Comparison of ENCODE assay signal across 14 mouse cellular contexts in the genomic region with DNA sequence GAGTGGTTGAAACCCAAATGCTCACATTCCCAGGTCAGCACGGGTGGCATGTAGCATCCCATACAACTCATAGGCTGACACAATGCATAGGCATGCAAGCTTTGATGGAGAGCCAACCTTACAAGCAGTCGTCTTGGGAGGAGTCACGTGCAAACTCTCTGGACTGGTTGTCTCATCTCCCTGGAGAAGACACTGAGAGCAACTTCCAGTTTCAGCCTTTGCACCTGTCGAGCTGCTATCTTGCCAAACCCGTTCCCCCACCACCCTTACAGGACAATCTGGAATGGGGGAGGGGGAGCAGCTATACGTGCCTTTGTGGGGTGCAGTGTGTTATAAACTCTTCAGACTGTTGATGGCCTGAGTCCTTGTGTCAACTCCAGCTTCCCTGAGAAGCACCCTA. TPM values are rescaled to one million over a fixed set of nuclear protein-coding genes. Genes with fewer than 3 reads are reported as not detected.
DNase-seq lines count a peak whose midpoint lies in the region; ATAC-seq and TF ChIP-seq lines count a peak whose summit lies in the region.
"Had no signal": no experiment of that assay in that cellular context is flagged by ENCODE, and none has a peak within 500 bp of the region (broad histone marks: within the 10 kb centered on the region; RNA-seq: fewer than 3 reads in every experiment).

No protein-coding gene starts in this region.

- in situ Hi-C loops in ES-E14 (cut with MboI; ENCODE audit: low sequenced_read_pairs in 2 of 2, unreplicated experiment in 2 of 2): no loop called here

- WGBS in heart, embryonic 10.5 days: 30% methylated on average over 6 of the region's 6 CpGs
- WGBS in embryonic facial prominence, embryonic 15.5 days: 25% methylated on average over 6 of the region's 6 CpGs
- 37% methylated on average over 6 of the region's 6 CpGs for WGBS in liver, embryonic 12.5 days (ENCODE audit: insufficient replicate concordance)
- WGBS in midbrain, embryonic 11.5 days: 44% methylated on average over 6 of the region's 6 CpGs

- no peak overlapping the region for H3ac ChIP-seq in myocyte (ENCODE audit: control insufficient read depth, insufficient read length)

- no peaks in the 10 kb centered on the region for H3K79me2 ChIP-seq in myocyte (ENCODE audit: control insufficient read depth, insufficient read depth)

- no peak for TF ChIP-seq POLR2A in myocyte (IDR thresholded peaks at IDR 0.05; ENCODE audit: insufficient read length, low read depth)

- H3K4me3 ChIP-seq in heart, embryonic 10.5 days: no peak overlapping the region
- H3K4me3 ChIP-seq in ES-E14 (ENCODE audit: insufficient read depth in 1 of 2, low read depth in 1 of 2, low read length in 2 of 2, poor library complexity in 1 of 2, severe bottlenecking in 1 of 2) (no peak overlapping the region), myocyte (no peak overlapping the region)
- no peak overlapping the region for H3K4me3 ChIP-seq in embryonic facial prominence, embryonic 15.5 days (replicated peaks)
- no peak overlapping the region for H3K4me3 ChIP-seq in liver, embryonic 12.5 days
- H3K4me3 ChIP-seq in midbrain, embryonic 11.5 days (ENCODE audit: low read depth, low read length): no peak overlapping the region
- H3K4me3 ChIP-seq: gastrocnemius, adult 2 months; liver, embryonic 15.5 days had no signal

- DNase-seq in heart, embryonic 10.5 days (ENCODE audit: low spot score): no peak
- no peak for DNase-seq in heart, adult 9 months (ENCODE audit: low spot score in 2 of 2)
- no peak for DNase-seq in ES-E14 (ENCODE audit: low read depth, low spot score)
- no peak for DNase-seq in B cell, adult 2 months
- DNase-seq in midbrain, embryonic 11.5 days (ENCODE audit: low spot score, missing footprints): no peak
- DNase-seq: adrenal gland, adult 8-10 months; gastrocnemius, adult 2 months; heart, postnatal 4 days; kidney, adult 11 months; layer of hippocampus, postnatal 36 days had no signal

- peaks cover 65% of the 10 kb centered on the region for H3K4me1 ChIP-seq in heart, embryonic 10.5 days
- peaks cover 4 to 33% of the 10 kb centered on the region in 2 experiments; a peak in 3 of 4 replicates for H3K4me1 ChIP-seq in ES-E14 (ENCODE audit: control insufficient read depth in 2 of 2, insufficient read depth in 2 of 2, low read length in 2 of 2, poor library complexity in 1 of 2)
- peaks cover 60% of the 10 kb centered on the region for H3K4me1 ChIP-seq in embryonic facial prominence, embryonic 15.5 days
- peaks cover 24% of the 10 kb centered on the region for H3K4me1 ChIP-seq in liver, embryonic 12.5 days
- peaks cover 19% of the 10 kb centered on the region for H3K4me1 ChIP-seq in midbrain, embryonic 11.5 days (ENCODE audit: control insufficient read depth, insufficient read depth, low read length)

- ATAC-seq in embryonic facial prominence, embryonic 15.5 days (ENCODE audit: insufficient number of reproducible peaks, low FRiP score, low TSS enrichment, low read depth): 0 out of 2 replicates have a peak, but pooled peaks have one; percentile 31
- no peak for ATAC-seq in liver, embryonic 12.5 days
- ATAC-seq in midbrain, embryonic 11.5 days (ENCODE audit: low FRiP score): no peak

- no peak overlapping the region for H3K9ac ChIP-seq in ES-E14 (ENCODE audit: insufficient read depth, low read depth, low read length, poor library complexity, severe bottlenecking)
- no peak overlapping the region for H3K9ac ChIP-seq in embryonic facial prominence, embryonic 15.5 days
- H3K9ac ChIP-seq in liver, embryonic 12.5 days: no peak overlapping the region
- no peak overlapping the region for H3K9ac ChIP-seq in midbrain, embryonic 11.5 days (ENCODE audit: low read length)
- H3K9ac ChIP-seq: liver, embryonic 15.5 days had no signal

- no peak overlapping the region for H3K4me2 ChIP-seq in embryonic facial prominence, embryonic 15.5 days (replicated peaks)
- H3K4me2 ChIP-seq in myocyte (ENCODE audit: low read depth): no peak overlapping the region
- H3K4me2 ChIP-seq in liver, embryonic 12.5 days: no peak overlapping the region
- H3K4me2 ChIP-seq in midbrain, embryonic 11.5 days: no peak overlapping the region
- H3K4me2 ChIP-seq: liver, embryonic 15.5 days had no signal

- no peaks in the 10 kb centered on the region for H3K36me3 ChIP-seq in heart, embryonic 10.5 days
- H3K36me3 ChIP-seq in ES-E14 (ENCODE audit: control insufficient read depth, insufficient read depth, low read length, poor library complexity, severe bottlenecking): no peaks in the 10 kb centered on the region
- no peaks in the 10 kb centered on the region for H3K36me3 ChIP-seq in embryonic facial prominence, embryonic 15.5 days
- no peaks in the 10 kb centered on the region for H3K36me3 ChIP-seq in myocyte (ENCODE audit: control insufficient read depth, insufficient read depth)
- no peaks in the 10 kb centered on the region for H3K36me3 ChIP-seq in liver, embryonic 12.5 days
- no peaks in the 10 kb centered on the region for H3K36me3 ChIP-seq in midbrain, embryonic 11.5 days (ENCODE audit: control insufficient read depth, insufficient read depth, low read length)
- H3K36me3 ChIP-seq: liver, embryonic 15.5 days had no signal

- H3K27ac ChIP-seq in heart, embryonic 10.5 days: peak overlapping the region; percentile 70
- H3K27ac ChIP-seq in ES-E14 (ENCODE audit: insufficient read depth, low read depth, low read length, poor library complexity, severe bottlenecking): peak overlapping the region; percentile 73; the same call in 1 of the 2 replicates
- peak overlapping the region; percentile 71 for H3K27ac ChIP-seq in embryonic facial prominence, embryonic 15.5 days (replicated peaks)
- H3K27ac ChIP-seq in liver, embryonic 12.5 days: no peak overlapping the region
- no peak overlapping the region for H3K27ac ChIP-seq in midbrain, embryonic 11.5 days (ENCODE audit: low read depth, low read length)
- H3K27ac ChIP-seq: gastrocnemius, adult 2 months; liver, embryonic 15.5 days had no signal

- H3K27me3 ChIP-seq in heart, embryonic 10.5 days (ENCODE audit: insufficient read depth, poor library complexity, severe bottlenecking): peaks cover 10% of the 10 kb centered on the region; the same call in 1 of the 2 replicates
- no peaks in the 10 kb centered on the region for H3K27me3 ChIP-seq in embryonic facial prominence, embryonic 15.5 days
- H3K27me3 ChIP-seq in myocyte (ENCODE audit: control insufficient read depth, insufficient read depth, insufficient read length): no peaks in the 10 kb centered on the region
- peaks cover 23% of the 10 kb centered on the region for H3K27me3 ChIP-seq in liver, embryonic 12.5 days (replicated peaks)
- H3K27me3 ChIP-seq in midbrain, embryonic 11.5 days (ENCODE audit: control insufficient read depth, insufficient read depth, low read length): peaks cover 40% of the 10 kb centered on the region

- H3K9me3 ChIP-seq in heart, embryonic 10.5 days: no peaks in the 10 kb centered on the region
- no peaks in the 10 kb centered on the region for H3K9me3 ChIP-seq in ES-E14 (ENCODE audit: control insufficient read depth, insufficient read depth, low read depth, low read length)
- no peaks in the 10 kb centered on the region for H3K9me3 ChIP-seq in embryonic facial prominence, embryonic 15.5 days (replicated peaks)
- H3K9me3 ChIP-seq in liver, embryonic 12.5 days (replicated peaks): no peaks in the 10 kb centered on the region
- H3K9me3 ChIP-seq in midbrain, embryonic 11.5 days (ENCODE audit: control insufficient read depth, low read length): no peaks in the 10 kb centered on the region
- H3K9me3 ChIP-seq: liver, embryonic 15.5 days had no signal

TF ChIP-seq in ES-E14, 5 proteins besides CTCF, POLR2A, EP300 and RAD21:
- no peak for TF ChIP-seq MAFK (IDR thresholded peaks at IDR 0.05; ENCODE audit: insufficient read depth, low read depth, low read length)
- no peak for TF ChIP-seq ZC3H11A (IDR thresholded peaks at IDR 0.05; ENCODE audit: borderline replicate concordance, low read depth, low read length)
- no peak for TF ChIP-seq HCFC1 (IDR thresholded peaks at IDR 0.05; ENCODE audit: borderline replicate concordance, insufficient read depth, low read length)
- no peak for TF ChIP-seq ZNF384 (IDR thresholded peaks at IDR 0.05; ENCODE audit: low read depth, low read length)
- no peak for TF ChIP-seq CHD2 (IDR thresholded peaks at IDR 0.05; ENCODE audit: low read depth, low read length)

TF ChIP-seq in myocyte, 11 proteins besides CTCF, POLR2A, EP300 and RAD21:
- TF ChIP-seq MAX (IDR thresholded peaks at IDR 0.05; ENCODE audit: low read depth) (no peak), MYOD1 (IDR thresholded peaks at IDR 0.05; ENCODE audit: control insufficient read depth in 1 of 3, insufficient read length in 2 of 3, low read depth in 2 of 3) (peak in 2 of 3 experiments; percentile 78 to 80), MYOG (IDR thresholded peaks at IDR 0.05; ENCODE audit: control insufficient read depth in 1 of 3, insufficient read depth in 1 of 3, insufficient read length in 2 of 3, low read depth in 2 of 3) (peak in 1 of 3 experiments; percentile 67), USF1 (IDR thresholded peaks at IDR 0.05; ENCODE audit: low read depth) (peak; percentile 34)
TF ChIP-seq in myocyte: peak in this region for 3.

RNA-seq across cellular contexts. Expression of a gene that starts 4.9 kb away (rescaled TPM):
- 7.1 and 8.5 TPM in 2 replicates for polyA plus RNA-seq in heart, embryonic 10.5 days (2016; fragmentation: Nextera tagmentation; extraction: Ambion mirVana)
- 1.4 and 2.3 TPM in 2 replicates for total RNA-seq in ES-E14 (2012; rRNA removed)
- 1.3 and 1.6 TPM in 2 replicates for polyA plus RNA-seq in embryonic facial prominence, embryonic 15.5 days (2015; fragmentation: Nextera tagmentation; extraction: Ambion mirVana)
- 1.7 TPM for polyA plus RNA-seq in myocyte (2012; fragmentation: generic; extraction: Trizol)
- polyA plus RNA-seq in liver, embryonic 12.5 days (2016; fragmentation: Nextera tagmentation; extraction: Ambion mirVana): 1.2 and 1.3 TPM in 2 replicates
- polyA plus RNA-seq in midbrain, embryonic 11.5 days (2014; fragmentation: Nextera tagmentation; extraction: Ambion mirVana): 2.2 and 2.3 TPM in 2 replicates

Comparison
In these comparisons a context has a peak if more than half of its experiments do, and no peak if none do; other contexts are left out.
1. H3K27ac ChIP-seq: peak in heart, embryonic 10.5 days (single experiment), ES-E14 (single experiment) and embryonic facial prominence, embryonic 15.5 days (single experiment); none in liver, embryonic 12.5 days (single experiment) and midbrain, embryonic 11.5 days (single experiment).